Mouse (Mus musculus) heart, adult 11 months (tissue): ENCODE results near the gene Ckm.

ENCODE experiments used
- DNase-seq: peaks from one replicate; pipeline ENCODE4 v3.0.0; 2022

Gene Ckm

DNA sequence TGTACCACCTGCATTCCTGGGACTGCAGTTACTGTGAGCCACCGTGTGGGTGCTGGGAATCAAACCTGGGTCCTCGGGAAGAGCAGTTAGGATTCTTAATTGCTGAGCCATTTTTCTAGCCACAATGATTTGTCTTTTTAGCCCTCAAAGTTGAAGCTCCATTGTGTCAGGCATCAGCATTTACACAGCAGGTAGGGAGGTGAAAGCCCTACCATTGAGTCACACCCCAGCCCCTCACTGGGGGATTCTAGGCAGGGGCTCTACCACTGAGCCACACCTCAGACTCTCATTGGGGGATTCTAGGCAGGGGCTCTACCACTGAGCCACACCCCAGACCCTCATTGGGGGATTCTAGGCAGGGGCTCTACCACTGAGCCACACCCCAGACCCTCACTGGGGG, 31.7 kb downstream of the Ckm start:
- DNase-seq, result no peak

DNA sequence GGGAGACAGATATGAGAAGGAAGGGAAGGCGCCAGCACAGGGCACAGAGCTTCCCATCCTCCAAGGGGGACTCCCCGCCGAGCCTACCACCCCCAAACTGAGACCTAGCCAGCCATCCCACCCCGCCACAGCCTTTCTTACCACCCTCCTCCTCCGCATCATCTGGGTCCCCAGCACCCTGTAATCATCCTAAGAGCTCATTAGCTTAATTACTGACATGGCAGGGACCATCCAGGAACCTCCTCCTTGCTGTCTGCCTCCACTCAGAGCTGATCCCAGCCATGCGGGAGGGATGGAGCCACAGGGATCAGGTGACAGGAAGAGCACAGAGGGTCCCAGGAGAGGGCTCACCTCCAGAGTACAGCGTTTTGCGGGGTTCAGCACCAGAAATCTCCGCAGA, 32.5 kb downstream of the Ckm start:
- no peak for DNase-seq

DNA sequence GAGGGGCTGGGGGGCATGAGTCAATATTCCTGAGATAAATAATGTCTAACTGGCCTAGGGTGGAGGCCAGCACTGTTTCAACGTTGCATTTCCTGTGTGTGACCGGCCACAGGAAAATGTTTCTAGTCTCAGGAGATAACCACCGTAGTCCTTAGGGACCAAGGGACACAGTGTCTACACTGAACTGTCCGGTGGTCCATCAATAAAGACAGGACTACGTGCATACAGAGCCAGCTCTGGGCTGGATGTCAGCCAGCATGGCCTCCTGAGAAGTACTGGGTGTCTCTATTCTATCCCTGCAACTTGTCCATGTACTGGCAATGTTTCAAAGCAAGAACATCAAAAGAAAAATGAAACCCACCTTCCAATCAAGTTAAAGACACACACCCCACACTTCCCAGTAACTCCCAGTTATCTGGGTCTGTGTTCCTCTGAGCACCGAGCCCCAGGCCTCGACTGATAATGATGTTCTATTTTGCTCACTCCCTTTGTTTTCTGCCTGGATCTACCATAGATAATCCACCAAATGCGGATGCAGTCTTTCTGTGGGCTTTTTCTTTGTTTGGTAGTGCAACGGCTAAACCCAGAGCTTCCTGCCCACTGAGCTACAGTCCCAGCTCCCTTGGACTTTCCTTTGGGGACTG, 37.0 kb downstream of the Ckm start:
- no peak for DNase-seq

DNA sequence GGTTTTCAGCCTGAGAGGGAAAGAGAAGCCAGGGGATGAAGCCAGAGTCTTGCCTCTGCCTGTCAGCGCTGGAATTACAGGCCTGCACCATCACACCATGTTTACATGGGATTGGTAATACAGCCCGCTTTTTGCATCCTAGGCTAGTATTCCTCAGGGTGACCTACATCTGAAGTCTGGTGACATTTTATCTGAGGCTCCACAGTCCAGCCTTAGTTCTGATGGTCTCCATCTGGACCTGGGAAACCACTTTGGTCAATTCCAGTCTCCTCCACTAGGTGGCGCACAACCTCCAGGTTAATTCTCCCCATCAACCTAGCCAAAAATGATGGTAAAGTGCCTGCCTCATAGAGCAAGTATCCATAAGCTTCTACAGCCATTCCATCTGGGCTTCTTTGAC, 38.8 kb downstream of the Ckm start:
- DNase-seq, result peak; percentile 96

DNA sequence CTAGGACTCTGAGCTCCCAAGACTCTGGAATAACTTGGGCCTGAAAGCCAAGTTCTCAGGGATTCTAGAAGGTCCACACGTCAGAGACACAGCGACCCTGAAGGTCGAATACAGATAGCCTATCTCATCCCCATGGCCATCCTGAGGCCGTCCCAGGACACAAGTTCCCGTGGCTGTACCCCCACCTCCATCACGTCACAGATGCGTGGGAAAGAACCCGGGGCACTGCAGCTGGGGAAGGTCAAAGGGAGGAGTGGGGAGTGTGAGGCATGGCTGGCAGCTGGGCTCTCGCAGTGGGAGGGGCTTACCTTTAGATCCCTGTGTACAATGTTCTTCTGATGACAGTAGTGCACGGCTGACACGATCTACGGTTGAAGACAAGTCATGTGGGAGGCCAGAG, 40.2 kb downstream of the Ckm start:
- DNase-seq, result no peak

DNA sequence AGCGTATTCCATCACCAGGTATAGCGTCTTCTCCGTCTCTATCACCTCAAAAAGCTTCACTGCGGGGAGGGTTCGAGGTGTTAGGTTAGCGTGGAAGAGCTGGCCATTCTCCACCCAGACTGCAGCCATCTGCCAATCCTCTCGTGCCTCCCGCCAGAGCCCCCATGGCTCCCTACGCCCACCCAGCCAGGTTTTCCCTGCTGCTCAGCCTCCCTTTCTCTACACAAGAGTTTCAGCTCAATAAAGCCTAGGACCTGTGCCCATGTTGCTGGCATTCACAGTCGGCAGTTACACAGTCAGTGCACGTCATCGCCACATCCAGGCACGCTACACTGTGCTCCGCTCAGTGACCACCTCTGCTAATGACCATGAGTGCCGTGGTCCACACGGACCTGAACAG, 43.1 kb downstream of the Ckm start:
- no peak for DNase-seq

DNA sequence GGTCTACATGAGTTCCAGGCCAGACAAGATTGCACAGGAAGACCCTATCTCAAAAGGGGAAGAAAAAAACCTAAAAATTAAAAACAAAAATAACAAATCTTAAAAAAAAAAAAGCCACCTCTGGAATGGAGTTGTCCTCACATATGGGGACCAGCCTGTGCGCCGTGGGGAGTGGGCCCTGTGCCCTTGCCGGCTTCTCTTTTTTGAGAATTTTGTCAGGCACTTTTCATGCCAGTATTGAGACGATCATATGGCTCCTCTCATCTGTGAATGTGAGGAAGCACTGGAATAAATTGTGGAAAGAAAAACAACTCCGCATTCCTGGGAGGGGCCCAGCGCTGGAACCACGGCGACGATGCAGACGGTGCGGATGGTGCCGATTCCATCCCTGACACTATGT, 44.6 kb downstream of the Ckm start:
- no peak for DNase-seq

DNA sequence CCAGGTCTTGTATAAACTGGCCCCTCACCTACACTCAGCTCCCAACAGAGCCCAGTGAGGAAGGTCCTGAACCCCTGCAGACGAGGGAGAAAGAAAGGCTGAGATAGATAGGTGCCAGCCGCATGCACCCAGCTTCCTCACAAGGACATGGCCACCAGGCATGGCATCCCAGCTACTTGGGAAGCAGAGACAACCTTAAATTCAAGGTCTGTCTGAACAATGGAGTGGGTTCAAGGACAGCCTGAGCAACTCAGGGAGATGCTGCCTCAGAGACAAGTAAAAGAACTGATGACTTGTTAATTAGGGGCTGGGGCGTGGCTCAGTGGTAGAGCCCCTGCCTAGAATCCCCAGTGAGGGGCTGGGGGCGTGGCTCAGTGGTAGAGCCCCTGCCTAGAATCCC, 50.6 kb downstream of the Ckm start:
- no peak for DNase-seq

DNA sequence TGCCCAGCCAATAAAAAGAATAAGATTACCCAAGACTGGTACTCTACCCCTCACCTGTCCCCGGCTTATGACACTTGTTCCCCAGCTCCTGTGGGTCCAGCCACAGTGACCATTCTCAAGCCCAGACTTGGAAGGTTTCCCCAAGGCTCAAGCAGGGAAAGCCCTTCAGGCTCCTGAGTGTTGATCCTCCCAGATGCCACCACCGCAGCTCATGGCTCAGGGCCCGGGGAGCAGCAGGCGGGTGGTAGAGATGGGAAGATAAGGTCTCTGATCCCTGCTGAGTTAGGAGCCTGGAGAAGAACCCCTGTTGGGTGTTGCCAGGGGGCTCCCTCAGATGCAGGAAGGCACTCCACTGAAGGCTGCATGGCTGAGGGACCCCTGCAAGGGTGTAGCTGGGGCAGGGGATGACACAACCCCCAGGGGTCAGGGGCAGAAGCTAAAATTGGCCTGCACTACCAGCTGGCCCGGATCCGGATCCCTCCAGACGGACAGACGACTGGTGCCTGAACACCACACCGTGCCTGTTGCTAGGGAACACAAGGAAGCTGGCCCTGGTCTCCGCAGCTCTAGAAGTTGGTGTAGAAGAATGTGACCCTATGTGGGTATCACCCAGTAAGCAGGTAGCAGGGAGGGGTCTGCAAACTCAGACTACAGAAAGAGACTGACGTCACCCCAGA, 51.4 kb downstream of the Ckm start:
- no peak for DNase-seq

DNA sequence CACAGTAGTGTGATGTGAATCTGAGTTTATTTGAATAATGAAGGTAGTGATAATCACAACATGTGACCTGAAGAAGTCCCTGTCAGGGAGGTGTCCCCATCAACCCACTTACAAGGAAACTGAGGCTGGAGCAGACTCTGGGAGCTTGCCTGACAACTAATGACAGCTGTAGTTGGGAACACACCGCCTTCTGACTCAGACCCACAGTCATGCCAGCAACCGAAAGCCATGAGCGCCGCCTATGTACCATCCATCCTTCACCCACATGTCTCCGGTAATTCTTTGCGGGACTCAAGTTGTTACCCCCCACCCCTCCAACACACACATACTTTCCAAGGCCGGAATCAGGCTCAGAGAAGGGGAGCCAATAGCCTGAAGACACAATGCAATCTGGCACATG, 52.1 kb downstream of the Ckm start:
- no peak for DNase-seq

DNA sequence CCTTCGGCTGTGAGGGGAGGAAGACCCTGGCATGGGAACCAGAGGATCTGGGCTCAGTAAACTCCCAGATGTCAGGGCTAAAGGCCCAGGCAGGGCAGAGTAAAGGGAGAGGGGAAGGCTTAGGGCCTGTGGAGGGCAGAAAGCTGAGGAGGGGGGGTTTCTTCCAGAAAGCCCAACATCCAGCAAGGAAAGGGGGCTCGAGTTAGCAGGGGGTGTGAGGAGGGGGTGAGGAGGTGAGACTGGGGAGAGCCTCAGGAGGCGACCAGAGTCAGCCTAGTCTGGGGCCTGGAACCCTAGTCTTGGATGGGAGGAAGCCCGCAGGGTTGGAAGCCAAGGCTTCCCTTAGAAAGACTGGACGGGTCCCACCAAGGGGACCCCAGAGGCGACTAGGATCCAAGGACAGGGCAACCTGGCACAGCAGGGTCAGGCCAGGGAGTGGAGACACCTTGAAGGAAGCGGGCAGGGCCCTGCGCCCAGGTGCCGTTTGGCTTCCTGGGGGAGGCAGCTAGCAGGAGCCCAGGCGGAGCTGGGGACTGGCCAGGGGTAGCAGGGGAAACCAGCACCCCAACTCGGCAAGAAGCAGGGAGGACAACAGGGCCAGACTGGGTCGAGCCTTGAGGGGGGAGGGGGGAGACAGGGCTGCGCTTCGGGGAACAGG, 53.0 kb downstream of the Ckm start:
- no peak for DNase-seq

DNA sequence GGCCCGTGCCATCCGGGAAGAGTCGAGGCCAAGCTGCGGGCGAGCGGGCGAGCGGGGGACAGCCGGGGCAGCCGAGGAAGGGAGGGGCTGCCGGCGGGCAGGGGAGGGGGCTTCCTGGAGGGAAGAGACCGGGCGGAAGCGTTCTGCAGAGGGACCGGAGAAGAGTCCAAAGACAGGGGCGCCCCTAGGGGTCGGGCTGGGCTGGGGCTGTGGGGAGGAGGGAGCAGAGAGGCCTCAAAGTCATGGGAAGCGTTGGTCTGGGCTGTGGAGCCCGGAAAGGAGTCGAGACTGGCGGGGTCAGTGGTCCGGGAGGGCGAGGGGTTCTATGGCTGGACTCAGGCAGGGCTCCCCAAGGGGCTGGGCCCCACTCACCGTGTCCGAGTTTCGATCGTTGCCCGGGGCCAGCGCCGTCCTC, 53.5 kb downstream of the Ckm start:
- peak; percentile 96 for DNase-seq

DNA sequence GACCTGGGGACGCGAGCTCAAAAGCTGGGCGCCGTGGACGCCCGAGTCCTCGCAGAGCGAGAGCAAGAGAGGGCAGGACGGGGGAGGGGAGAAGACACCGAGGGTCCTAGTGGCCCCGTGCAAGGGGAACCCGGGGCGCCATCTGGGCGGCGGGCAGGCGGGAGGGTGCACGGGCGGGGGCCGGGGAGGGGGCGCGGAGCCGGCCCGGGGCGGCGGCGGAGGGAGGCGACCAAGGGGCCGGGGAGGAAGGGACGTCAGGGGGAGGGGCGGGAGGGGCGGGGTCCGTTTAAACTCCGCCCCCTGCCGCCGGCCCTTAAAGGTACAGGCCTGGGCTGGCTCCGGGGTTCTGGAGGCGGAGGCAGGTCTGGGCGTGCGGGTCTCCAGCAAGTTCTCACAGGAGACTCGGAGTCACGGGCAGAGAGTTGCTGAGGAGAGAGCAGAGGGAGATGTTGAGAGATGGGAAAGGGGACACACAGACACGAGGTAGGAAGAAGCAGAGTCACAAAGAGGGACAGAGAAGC, 54.1 kb downstream of the Ckm start, which contains the start of gene Mark4:
TSS of gene Mark4 (minus strand) at position 231 of the 521 bp plus-strand sequence.
- DNase-seq, result peak; percentile 98

DNA sequence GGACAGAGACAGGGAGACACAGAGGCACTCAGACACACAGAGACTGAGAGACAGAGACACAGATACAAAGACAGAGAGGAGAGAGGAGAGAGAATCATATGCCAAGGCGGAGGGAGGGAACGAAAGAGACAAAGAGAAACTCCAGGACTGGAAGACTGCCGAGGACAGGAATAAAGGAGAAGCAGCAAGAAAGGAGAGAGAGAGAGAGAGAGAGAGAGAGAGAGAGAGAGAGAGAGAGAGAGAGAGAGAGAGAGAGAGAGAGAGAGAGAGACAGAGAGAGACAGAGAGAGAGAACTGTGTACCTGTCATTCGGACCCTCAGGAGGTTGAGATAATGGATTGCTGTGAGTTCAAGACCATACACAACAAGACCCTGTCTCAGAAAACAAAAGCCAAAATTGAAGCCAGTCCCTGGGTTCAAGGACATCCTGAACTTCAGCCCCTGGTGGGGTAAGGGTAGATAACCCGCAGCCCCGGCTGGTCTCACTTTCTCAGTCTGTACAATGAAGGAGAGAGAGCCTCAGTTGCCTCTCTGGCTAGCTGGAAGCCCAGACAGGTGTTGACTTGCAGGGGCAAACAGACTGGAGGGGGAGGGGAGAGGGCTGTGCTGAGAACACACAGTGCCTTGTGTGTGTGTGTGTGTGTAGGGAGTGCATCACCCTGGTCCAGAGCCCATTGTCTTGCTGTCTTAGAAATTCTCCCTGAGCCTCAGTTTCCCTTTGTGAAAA, 54.7 kb downstream of the Ckm start:
- peak; percentile 91 for DNase-seq

DNA sequence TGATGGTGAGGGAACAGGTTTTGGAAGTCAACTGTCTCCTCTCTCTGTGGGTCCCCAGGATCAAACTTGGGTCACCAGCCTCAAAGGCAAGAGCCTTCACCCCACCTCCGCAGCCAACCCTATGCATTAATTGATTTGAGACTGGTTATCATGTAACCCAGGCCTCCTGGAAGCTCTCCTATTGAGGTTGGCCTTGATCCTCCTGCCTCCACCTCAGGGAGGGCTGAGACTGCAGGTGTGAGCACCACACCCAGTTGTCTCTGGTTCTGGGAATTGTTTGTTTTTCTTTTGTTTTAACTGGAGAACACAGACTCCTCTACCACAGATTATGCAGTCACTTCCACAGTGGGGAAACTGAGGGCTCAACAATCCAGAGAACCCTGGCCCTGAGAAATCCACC, 55.9 kb downstream of the Ckm start:
- peak; percentile 81 for DNase-seq

DNA sequence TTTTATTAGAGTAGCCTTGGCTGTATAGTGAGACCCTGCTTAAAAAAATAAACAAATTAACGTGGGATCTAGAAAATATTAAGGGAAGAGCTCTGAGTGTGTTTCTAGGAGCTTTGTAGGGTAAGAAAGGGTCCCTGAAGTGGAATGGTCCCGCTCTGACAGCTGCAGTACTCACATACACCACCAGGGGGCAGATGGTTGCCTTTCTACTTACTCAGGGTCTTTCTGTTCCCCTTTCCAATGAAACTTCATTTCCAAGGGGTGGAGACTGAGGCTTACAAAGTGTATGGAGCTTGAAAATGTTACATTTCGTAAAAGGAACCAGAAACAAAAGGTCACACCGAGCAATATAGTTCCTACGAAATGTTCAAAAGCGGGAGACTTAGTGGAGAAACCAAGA, 56.9 kb downstream of the Ckm start:
- DNase-seq, result peak; percentile 95

DNA sequence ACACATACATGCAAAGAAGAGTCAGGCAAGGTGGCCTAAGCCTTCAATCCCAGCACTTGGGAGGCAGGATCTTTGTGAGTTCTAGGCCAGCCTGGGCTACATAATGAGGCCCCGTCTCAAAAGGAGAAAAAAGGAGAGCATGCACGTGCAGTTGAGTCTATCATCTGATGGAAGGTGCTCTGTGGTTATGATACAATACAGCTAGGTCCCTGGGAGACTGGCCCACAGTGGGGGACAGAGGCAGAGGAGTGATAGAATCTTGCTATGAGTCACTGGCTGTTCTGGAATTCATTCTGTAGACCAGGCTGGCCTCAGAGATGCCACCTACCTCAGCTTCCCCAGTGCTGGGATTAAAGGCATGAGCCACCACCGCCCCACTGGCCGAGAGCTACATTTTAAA, 57.9 kb downstream of the Ckm start:
- DNase-seq, result peak; percentile 83

DNA sequence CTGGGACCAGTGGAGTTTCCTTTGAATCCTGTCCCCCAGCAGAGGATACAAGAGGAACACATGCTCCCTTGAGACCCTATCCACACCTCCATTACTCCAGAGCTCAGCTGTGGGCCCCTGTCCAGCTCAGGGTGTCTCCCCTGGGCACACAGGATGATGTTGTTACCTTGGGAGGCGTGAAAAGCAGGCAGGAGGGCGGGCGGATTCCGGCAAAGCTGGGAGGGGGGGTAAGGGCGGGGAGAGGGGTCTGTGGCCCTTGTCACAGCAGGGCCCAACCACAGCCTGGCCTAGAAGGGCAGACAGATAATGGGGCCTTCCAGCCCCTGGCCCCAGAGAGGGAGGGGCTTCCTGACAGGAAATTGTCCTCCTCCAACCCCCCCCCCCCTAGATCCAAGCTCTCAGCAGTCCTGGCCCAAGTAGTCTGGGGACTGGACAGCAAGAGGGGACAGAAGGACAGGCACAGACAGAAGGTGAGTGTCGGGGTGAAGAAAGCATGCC, 58.4 kb downstream of the Ckm start, which contains the start of gene Exoc3l2:
TSS of gene Exoc3l2 (plus strand) at position 448 of the 498 bp plus-strand sequence.
- no peak for DNase-seq

DNA sequence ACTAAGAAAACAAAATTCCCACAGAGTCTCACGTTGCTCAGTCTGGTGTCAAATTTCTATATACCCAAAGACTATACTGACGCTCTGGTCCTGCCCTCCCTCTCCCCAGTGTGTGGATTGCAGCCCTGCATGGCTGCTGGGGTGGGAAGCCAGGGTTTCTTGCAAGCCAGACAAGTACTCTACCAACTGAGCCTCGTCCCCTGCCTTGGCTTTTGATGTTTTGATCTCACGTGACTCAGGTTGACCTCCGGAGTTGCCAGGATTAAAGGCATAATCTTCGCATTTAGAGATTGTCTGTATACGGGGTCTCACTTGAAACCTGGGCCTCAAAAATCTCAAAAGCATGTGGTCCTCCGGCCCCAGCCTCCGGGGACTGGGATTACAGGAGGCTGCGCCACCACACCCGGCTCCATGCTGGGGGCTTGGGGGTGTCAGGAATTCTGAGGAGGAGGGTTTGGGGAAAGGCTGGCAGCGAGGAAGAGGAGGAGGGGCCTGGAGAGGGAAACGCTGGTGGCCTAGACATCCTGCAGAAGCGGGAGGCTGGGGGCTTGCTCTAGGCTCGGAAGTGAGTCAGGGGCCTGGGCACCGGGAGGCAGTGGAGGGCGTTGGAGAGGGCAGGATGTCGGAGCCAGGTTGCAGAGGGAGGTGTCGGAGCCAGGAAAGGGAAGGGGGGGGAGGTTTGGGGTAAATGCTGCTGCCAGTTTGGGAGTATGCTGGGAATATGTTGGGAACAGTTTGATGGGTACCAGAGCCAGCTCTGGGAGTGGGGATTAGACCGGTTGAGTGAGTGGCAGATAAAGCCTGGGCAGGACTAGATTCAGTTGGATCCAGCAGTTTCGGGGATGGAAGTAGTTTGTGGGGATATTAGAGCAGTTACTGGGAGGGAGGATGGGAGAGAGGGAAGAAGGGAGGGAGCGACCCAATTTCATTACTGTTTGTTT, 60.1 kb downstream of the Ckm start:
- DNase-seq, result no peak

DNA sequence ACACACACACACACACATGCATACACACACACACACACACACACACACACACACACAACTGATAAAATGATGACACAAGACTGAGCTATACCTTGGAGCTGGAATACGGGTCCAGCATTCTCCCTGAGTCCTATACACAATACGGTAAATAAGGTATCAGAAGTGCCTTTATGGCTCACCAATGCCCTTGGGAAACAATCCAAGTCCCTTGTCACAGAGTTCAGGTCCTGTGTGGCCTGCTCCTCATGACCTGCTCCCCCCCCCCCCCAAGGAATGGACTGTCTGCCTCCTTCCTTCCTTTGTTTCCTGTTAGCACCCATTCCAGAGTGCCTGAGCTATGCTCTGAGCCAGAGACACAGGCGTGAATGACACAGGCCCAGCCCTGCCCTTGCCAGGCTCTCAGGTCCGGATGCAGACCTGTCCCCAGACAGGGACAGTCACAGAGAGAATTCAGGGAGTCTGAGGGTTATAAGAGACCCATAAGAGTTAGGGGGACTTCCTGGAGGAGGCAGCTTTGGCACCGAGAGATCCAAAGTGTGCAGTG, 62.1 kb downstream of the Ckm start:
- no peak for DNase-seq

DNA sequence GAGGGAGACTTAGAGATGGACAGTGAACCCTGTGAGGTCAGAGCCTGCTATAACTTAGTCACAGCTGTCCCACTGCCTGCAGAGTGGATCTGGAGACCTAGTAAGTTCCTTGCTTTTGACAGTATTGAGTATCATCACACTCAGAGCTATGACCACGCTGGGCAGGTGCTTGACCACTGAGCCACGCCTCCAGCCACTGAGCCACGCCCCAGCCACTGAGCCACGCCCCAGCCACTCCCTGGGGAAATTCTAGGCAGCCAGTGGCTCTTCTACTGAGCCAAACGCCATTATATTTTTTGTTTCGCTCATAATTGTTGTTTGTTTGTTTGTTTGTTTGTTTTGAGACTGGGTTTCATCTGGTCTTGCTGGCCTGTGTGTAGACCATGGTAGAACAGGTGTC, 63.1 kb downstream of the Ckm start:
- DNase-seq, result peak; percentile 83

DNA sequence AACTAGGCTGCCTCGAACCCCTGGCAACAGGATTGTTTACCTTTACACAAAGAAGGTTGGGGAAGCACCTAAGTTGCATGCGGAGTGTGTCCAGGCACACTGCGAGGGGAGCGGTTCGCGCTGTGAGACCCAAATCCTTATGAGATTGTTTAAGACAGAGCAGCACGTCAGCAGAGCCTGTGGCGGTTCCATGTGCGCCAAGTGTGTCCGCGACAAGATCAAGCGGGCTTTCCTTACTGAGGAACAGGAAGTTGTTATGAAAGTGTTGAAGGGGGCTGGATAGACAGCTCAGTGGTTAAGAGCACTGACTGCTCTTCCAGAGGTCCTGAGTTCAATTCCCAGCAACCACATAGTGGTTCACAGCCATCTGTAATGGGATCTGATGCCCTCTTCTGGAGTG, 63.7 kb downstream of the Ckm start:
- DNase-seq, result peak; percentile 82
